Mouse (Mus musculus) duodenum, adult 2 months (tissue): ENCODE results near the gene Psen1. TPM values are rescaled to one million over a fixed set of nuclear protein-coding genes. Genes with fewer than 3 reads are reported as not detected.

Source experiments
- polyA plus RNA-seq: library from polyadenylated mRNA; depleted of rRNA; stranded (reverse); fragments of >200 nt; gene quantifications from 2 replicates; pipeline ENCODE4 v1.2.3, GENCODE M21; 2012; ENCODE audit warnings: low replicate concordance; rRNA removed

The Psen1 gene
- 16.1 and 24.4 TPM in 2 replicates for polyA plus RNA-seq

DNA sequence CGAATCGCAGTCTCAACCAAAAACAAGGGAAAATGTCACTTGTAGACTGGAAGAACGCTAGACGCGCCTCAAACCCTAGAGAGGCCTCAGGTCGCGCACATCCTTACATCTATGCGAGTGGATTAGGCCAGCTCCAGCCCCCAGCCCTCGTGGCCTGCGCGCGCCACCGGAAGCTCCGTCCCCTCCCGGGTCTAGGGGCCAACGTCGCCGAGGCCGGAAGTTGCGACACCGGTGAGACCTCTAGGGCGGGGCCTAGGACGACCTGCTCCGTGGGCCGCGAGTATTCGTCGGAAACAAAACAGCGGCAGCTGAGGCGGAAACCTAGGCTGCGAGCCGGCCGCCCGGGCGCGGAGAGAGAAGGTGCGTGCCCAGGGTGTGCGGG lies at the start of gene Psen1:
Gene Psen1, plus strand, starts transcription at position 219 of the 382 bp plus-strand sequence.

DNA sequence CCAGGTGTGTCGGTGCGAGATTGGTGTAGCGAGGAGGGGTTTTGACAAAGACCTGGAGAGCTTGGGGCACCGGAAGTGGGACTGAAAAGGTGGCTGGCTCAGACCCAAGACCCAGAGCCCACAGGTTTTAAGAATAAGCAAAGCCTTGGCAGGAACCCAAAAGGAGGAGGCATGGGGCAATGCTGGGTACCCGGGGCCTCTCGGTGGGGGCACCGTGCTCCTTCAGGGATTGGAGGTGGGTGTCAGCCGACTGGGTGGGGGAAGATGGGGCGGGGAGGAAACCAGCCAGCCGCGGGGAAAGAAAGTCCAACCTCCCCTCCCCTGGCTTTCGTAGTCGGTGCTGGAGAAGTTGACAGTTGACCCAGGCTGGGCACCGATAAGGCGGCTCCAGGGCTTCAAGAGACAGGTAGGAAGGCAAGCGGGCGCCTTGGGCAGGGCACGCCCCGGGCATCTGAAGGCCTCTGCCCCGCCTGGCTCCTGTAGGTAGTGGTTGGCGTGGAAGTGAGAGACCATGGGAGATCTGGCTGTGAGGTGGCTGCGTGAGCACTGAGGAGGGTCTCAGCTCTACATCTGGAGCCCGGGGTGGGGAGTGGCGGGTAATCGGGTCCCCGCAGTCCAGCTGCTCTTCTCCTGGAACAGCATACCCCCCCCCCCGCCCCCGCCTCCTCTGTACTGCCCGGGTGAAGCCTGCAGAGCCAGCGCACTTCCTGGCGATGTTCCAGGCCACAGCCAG lies 75.5 kb downstream of the Psen1 start, which contains the start of gene Papln:
Gene Papln, plus strand, starts transcription at position 324 of the 733 bp plus-strand sequence.

Other genes with a start within 250 kb of the Psen1 start
- 1.9 and 6.5 TPM in 2 replicates for gene Dpf3, start 200.4 kb upstream of the Psen1 start, polyA plus RNA-seq
- gene Dcaf4, start 167.7 kb upstream of the Psen1 start, polyA plus RNA-seq = 8.9 and 10.4 TPM in 2 replicates
- gene Zfyve1, start 90.9 kb upstream of the Psen1 start, polyA plus RNA-seq = 16.5 and 23.1 TPM in 2 replicates
- gene Rbm25, start 56.9 kb upstream of the Psen1 start, polyA plus RNA-seq = 5.1 and 9.0 TPM in 2 replicates
- 6.9 and 9.0 TPM in 2 replicates for gene Papln, start 75.5 kb downstream of the Psen1 start, polyA plus RNA-seq
- gene Numb, start 233.8 kb downstream of the Psen1 start, polyA plus RNA-seq = 101 and 125 TPM in 2 replicates